Mouse (Mus musculus) embryo, embryonic 11.5 days (tissue): ENCODE results near the gene Stk32c.
A peak's percentile ranks its signal among the peaks of the same experiment; 100 is the strongest.

Experiments
- DNase-seq: peaks from one replicate; pipeline ENCODE4 v3.0.0-alpha.2; 2012; ENCODE audit warnings: low read depth, low spot score

Gene Stk32c

DNA sequence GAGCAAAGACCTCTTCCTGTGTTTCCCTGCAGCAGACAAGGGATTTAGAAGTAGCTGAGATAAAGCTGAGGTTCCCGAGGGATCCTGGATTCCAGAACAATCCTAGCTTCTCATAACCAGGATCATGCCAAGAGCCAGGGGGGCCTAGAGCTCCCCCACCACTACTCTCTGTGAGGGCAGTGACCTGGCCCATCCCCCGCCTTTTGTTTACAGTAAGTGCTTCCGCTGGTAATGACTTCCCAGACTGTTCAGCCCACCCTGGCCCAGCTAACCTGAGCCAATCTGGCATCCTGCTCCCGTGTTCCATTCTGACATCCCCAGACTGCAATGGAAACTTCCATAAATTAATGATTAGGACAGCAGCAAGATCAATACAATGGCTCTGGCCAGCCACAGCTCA is 65.7 kb downstream of the Stk32c start:
- DNase-seq = no peak

DNA sequence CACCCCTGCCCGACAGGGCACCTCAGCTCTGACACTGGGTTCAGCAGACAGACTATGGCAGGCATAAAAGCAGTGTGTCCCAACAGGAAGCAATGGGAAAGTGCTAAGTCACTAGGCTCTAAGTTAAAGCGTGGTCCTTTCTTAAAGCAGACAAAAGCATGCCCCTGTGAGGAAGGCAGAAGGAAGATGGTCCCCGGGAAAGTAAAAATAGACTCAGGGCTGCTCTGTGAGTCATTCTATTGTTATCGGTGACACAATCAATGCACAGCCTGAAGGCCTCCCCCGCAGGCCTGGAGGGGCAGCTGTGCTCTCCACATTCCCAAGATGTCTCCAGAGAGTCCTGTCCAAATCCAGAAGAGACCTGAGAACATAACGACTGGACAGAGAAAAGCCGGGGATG is 67.2 kb downstream of the Stk32c start:
- no peak for DNase-seq

DNA sequence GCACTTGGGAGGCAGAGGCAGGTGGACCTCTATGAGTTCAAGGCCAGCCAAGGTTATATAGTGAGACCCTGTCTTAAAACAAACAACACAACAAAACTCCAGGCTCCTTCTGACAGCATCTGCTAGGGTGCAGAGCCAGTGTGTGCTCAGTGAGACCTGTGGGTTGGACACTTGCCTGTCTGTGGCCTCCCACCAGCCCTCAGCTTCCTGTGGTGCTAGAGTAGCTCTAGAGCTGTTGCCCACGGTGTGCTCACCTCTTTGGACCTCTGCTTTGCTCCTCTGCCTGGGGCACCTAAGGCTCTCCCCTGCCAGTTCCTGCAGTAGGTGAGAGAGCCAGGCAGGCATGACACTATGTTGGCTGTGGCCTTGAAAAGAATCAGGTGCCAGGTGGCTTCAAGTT is 69.3 kb downstream of the Stk32c start:
- no peak for DNase-seq

DNA sequence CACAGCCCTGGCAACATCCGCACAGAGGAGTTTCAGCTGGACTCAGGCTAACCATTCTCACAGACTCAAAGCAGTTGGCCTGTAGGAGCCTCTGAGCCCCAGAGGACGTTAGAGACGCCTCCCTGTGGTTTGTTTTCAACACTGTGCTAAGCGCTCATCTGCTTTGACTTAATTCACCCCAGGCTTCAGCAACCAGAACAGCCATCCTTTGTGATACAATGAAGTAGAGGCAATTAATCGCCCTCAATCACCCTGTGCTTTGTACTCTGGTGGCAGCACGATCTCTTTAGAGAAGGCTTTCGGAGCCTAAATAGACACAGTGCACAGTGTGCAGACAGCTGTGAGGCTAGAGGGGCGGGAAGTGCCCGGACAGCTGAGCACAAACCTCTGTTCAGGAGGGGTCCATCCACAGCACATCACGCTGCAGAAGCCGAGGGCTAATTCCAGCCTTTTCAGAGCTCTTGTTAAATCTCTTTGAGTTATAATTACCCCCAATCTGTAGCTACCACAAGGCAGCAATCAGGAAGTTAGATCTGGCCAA is 73.1 kb downstream of the Stk32c start:
- DNase-seq = peak; percentile 42

DNA sequence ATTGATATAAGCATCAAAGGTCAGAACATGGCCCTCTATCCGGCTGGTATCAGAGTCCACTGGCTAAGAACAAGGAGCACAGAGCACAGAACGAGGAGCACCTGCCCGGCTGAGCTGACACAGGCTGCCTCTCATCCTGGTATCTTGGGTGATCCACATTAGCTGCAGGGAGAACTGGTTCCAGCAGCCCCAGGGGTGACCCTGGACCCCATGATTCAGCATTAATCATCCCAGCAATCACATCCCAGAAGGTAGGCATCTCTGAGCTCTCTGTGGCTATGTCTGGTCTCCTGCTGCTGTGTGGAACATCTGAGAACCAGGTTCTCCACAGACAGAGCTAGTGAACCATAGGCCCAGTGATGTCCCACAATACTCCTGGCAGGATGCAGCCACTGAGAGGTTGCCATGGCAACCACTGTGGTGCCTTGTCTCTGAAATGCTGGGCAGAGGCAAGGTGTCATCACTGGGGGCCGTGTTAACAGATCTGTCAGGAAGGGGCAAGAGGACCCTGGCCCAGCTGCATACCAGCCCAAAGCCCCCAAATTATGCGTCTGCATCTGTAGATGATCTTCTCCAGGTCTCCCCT is 76.1 kb downstream of the Stk32c start:
- DNase-seq = no peak

GRCm38 (mm10) chr7:139135236-139135635 is 77.9 kb downstream of the Stk32c start:
- DNase-seq = no peak

GRCm38 (mm10) chr7:139133446-139133845 is 79.7 kb downstream of the Stk32c start:
- no peak for DNase-seq

DNA sequence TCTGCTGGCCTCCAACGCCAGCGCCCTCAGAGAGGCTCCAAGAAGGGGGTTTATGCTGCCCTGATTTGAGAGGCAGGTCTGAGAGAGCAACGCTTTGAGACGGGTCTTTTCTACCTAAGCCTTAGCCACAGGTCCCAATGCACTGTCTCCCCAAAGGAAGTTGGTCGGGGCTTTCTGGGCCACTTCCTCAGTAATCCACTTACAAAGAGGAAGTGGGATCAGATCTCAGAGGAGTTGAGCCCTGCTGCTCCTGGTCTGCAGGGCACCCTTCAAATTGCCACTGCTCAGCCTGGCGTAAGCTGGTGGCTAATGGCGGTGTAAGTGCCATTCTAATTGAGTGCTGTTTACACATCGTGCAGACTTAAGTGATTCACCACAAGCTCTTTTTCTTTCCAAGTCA is 81.6 kb downstream of the Stk32c start:
- no peak for DNase-seq

GRCm38 (mm10) chr7:139130361-139130760 is 82.7 kb downstream of the Stk32c start:
- DNase-seq = no peak

GRCm38 (mm10) chr7:139128994-139129393 is 84.1 kb downstream of the Stk32c start:
- no peak for DNase-seq

GRCm38 (mm10) chr7:139126549-139126948 is 86.6 kb downstream of the Stk32c start:
- DNase-seq = no peak

DNA sequence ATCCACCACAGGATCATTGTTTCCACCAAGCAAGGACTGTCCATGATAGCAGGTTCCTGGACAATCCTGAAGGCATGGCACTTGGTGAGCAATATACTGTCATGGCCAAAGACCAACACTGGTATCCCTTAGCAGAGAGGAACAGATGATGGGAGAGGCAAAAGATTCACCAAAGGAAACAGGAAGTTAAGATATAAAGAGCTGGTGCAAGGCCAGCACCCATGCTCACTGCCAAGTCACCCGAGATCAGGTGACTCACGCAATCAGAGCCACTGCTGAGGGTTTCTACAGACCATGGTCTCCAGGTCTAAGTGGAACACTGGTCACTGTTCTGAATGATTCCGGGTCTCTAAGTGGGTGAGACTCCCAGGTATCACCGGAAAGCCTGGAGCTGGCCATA is 87.2 kb downstream of the Stk32c start:
- DNase-seq = no peak

DNA sequence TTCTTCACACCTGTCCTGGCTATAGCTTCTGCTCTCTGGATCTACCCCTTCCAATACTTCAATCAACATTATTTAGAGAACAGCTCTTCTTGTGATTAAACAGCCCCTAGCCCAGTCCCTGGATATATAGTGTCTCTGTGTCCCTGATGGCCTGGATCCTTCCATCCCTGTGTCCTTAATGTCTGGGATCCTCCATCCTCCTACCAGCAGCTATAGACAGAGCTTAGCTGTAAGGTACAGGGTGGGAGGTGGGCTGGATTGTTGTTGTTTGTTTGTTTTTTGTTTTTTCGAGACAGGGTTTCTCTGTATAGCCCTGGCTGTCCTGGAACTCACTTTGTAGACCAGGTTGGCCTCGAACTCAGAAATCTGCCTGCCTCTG is 93.3 kb downstream of the Stk32c start:
- DNase-seq = no peak

DNA sequence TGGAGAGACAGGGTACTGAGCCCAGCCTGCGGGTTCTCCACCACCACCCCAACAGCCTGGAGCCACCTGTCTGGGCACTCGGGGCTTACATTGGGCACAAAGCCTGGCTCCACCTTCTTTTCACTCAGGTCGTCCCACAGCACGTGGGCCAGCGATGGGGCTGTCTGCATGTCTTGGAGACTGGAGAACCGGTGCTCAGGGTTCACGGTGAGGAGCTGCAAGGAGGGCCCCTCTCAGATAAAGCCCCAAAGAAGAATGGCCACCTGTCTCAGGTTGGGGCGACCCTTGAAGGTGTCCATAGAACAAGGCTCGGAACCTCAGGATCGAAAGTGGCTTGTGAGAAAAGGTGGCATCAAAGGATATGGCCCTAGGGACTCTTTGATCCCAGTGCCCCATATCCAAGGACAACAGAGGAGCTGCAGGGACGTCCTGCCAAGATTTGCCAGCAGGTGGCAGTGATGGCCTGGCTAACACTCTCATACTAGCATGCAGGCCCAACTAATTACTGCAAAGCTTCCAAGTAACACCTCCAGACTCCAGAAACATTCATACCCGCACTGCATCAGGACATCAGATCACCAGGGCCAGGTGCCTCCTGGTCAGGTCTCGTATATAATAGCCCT is 93.8 kb downstream of the Stk32c start:
- peak; percentile 61 for DNase-seq

DNA sequence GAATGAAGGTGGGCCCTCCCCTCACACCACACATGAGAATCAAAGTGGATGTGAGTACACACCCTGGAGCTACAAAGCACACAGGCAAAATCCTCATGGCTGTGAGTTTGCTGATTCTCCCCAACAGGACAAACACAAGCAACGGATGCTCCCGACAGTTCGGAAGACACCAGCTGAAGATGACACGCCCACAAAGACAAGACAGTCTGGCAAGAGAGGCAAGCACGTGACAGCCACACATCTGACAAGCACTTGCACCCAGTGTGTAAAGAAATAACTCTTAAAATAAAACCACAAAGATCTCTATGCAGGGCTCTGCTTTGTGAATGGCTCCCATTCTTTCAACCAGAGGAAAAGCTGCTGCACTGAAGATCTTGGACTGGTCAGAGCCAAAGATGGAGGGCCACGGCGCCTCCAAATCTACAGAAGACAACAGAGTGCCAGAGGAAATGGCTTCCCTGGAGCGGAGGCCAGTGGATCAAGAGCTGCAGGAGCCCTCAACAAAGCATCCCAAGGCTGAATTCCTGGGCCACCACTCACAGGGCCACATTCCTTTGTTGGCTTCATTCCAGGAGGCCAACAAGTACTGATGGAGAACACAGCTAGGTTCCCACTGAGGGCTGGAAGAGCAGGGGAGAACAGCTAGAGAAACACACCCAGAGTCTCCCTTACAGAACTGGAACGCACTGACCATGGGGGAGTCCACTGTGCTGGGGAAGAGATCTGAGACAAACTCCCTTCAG is 105.0 kb downstream of the Stk32c start:
- DNase-seq = no peak

DNA sequence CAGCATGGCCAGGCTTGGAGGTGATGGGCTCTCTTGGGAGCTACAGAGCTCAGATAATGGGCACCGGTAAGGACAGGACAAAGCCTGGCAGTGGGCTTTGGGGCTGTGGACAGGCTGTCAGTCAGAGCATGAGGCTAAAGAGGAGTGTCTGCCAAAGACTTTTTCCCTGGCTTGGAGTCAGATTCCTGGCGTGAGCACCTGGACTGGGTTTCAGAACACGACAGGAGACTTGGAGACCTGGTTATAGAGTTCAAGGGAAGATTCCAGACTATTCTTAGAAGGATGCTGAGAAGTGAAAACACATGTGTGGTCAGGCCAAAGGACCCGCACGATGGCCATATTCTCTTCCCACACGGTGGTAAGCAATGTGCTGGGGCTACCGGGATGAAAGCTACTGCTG is 107.4 kb downstream of the Stk32c start:
- no peak for DNase-seq

GRCm38 (mm10) chr7:139105076-139105475 is 108.0 kb downstream of the Stk32c start:
- DNase-seq = no peak

GRCm38 (mm10) chr7:139103960-139104381 is 109.1 kb downstream of the Stk32c start:
- no peak for DNase-seq

GRCm38 (mm10) chr7:139101826-139102225 is 111.3 kb downstream of the Stk32c start:
- DNase-seq = no peak

- no peak for DNase-seq
These were observed 111.8 kb downstream of the Stk32c start for GRCm38 (mm10) chr7:139101286-139101804.

DNA sequence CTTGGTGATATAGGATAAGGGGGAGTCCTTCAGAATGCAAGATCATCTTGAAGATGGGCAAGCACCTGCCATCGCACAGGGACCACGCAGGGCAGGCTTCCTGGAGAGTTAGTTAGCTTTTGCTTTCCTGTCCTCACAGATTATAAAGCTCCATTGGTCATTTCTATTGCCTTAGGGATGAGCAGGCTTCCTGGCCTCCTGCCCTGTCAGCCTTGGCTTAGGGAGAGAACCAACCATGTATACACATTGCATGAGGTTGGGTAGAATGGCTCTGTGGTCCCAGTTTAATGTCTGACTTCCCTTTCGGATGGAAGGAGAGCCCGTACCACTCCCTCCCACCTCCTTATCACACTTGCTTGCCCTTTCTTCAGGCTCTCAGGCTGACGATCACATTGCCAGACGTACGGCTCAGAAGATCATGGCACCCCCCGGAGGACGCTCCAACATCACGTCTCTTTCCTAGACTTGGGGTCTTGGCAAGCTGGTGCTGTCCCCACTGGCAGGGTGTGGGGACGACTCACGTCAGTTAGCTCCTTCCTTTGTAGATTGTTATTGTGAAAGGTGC is 112.5 kb downstream of the Stk32c start:
- DNase-seq = no peak

GRCm38 (mm10) chr7:139096399-139096798 is 116.7 kb downstream of the Stk32c start:
- DNase-seq = no peak
